Mouse (Mus musculus): ENCODE results near the gene Trip6.

DNA sequence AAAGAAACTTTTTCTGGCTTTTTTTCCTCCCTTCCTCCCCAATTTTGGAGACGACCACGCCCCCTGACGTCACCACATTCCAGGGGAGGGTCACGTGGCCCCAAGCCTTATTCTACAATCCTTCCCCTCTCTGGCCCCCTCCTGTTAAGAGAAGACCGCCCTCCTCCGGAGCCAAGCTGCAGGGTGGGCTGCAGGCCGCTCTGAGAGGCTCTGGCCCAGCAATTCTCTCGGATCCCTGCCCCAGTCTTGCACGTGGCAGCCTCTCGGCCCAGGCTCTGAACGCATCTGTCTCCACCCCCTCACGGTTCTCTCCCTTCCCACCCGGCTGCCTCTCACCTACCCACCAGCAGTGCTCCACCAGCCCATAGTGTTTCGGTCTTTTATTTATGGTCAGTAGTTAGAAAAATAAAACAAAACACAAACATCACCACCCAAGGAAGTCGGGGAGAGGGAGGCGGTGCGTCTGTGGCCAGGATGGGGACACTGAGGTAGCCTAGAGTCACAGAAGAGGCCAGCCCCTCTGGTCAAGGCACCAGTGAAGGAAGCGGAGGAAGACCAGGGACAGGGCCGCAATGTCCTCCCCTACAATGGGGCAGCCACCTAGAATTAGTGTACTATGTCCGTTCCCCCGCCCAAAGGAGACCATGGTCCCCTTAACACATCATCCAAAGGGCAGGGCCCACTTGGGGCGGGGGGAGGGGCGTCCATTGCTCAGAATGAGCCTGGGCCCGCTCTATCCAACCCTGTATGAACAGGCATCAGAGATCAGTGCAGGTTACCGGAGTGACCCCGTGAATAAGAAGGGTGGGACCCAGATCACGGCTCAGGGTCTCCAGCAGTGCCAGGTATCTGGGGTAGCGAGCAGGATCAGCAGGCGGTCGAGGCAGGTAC, at the start of gene Trip6:
- TF ChIP-seq CTCF (IDR thresholded peaks at IDR 0.05; ENCODE audit: low read depth), result no peak
- no peak for TF ChIP-seq EP300 (IDR thresholded peaks at IDR 0.05; ENCODE audit: low read depth)
